Mouse (Mus musculus) frontal cortex, postnatal 10 days (tissue): ENCODE measurements around the gene Ccdc194.

Experiments
- DNase-seq, 2 experiments: peaks; one replicate each; pipeline ENCODE4 v3.0.0; 2022; ENCODE audit warnings: low spot score in 2 of 2, mixed read lengths in 1 of 2

Ccdc194 gene

GRCm38 (mm10) chr8:71525226-71526050 is at the start of gene Ccdc194:
Gene Ccdc194, minus strand, starts transcription at chr8:71525711.
- DNase-seq = no peak

GRCm38 (mm10) chr8:71575020-71575419 is 49.5 kb upstream of the Ccdc194 start:
- no peak for DNase-seq

DNA sequence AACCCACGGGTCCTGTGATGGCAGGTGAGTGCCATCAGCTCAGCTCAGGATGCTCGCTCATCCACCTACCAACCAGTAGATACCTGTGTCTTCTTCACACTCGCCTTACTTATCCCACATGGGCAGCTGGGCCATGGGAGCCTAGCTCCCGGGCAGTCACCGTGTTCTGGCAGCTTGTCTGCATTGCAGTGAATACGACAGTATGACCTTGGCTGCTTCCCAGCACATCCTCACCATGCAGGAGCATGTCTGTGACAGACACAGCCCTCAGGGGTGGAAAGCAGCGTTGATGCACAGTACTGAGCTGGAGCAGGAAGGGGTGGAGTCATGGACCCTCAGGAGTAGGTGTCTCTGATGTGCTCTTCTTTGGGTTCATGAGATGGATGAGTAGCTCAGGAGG is 48.9 kb upstream of the Ccdc194 start:
- no peak for DNase-seq

GRCm38 (mm10) chr8:71572847-71573633 is 47.5 kb upstream of the Ccdc194 start:
- peak; percentile 83 to 89 for DNase-seq

GRCm38 (mm10) chr8:71572077-71572476 is 46.6 kb upstream of the Ccdc194 start:
- no peak for DNase-seq

GRCm38 (mm10) chr8:71570291-71570954 is 44.9 kb upstream of the Ccdc194 start:
- DNase-seq = peak; percentile 93 to 96

- peak; percentile 87 to 88 for DNase-seq
Measured at GRCm38 (mm10) chr8:71569366-71570290, 44.1 kb upstream of the Ccdc194 start.

DNA sequence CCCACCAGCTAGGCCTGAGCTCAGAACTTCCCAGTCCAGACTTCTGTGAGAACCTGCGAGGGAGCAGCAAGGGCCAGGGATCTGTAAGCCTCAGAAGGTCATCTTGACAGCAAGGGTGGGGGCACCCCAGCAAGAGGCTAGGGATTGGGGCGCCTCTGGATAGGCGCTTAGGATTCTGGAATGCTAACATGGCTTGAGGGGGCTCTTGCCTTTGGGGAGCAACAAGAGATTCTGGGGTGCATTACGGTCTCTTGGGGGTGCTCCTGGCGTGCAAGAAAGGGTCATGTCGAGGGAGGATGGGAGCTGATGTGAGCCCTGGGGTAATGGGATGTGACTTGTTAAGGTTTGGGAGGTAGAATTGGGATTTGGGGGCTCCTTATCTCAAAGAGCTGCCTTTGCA is 43.4 kb upstream of the Ccdc194 start:
- no peak for DNase-seq

GRCm38 (mm10) chr8:71568387-71568937 is 43.0 kb upstream of the Ccdc194 start, which contains the start of gene Slc27a1:
Gene Slc27a1, plus strand, starts transcription at chr8:71568882.
- DNase-seq = peak in 1 of 2 experiments; percentile 70

- no peak for DNase-seq
Measured at GRCm38 (mm10) chr8:71567587-71567986, 42.1 kb upstream of the Ccdc194 start.

GRCm38 (mm10) chr8:71566501-71566900 is 41.0 kb upstream of the Ccdc194 start, which contains the start of gene Nxnl1:
Gene Nxnl1, minus strand, starts transcription at chr8:71566601.
- no peak for DNase-seq

DNA sequence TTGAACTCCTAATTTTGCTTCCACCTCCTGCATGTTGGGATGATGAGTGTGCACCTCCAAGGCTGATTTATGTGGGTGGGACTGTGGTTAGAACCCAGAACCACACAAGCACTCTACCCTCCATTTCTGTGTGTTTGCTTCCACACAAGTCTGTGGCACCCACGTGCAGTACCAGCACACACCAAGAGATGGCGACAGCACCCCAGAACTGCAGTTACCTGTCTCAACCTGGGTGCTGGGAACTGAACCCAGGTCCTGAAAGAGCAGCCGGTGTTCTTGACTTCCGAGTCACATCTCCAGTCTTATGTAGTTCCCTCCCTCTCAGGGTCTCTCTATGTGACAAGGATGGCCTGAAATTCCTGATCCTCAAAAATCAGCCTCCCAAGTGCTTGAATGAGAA is 38.5 kb upstream of the Ccdc194 start:
- no peak for DNase-seq

DNA sequence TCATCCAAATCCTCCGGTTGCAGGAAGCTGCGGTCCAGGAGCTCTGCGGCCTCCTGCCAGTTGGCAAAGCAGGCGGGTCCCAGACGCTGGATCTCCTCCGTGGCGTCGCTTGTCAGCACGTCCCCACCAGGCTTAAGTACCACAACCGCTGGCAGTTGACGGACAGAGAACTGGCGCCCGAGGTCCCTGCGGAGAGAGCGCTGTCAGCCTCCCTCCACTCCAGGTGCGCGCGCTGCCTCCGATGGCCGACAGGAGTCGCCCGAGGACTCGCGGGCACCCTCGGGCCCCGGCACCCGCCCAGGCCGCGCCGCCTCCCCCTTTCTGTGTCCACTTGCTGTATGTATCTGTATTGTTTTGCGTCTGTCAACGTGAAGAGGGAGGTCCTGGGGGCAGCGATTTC is 37.2 kb upstream of the Ccdc194 start:
- DNase-seq = peak in 1 of 2 experiments; percentile 60

- DNase-seq = no peak
Measured at GRCm38 (mm10) chr8:71561401-71561800, 35.9 kb upstream of the Ccdc194 start.

DNA sequence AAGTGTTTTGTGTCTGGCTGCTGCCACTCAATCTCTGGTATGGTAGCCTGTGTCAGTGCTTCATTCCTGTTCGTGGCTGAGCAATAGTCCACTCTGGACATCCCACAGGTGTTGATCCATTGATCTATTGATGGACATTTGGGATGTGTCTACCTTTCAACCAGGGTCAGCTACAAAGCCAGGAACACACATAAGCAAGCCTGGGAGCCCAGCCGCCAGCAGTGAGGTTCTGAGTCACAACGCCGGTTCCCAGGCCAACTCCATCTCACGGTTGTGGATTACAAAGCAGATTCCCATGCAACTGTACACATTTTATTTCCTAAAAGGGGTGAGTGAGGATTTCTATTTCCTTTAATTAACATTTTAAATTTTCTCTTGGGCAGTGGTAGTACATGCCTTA is 35.3 kb upstream of the Ccdc194 start:
- DNase-seq = no peak

- no peak for DNase-seq
Measured at GRCm38 (mm10) chr8:71560071-71560470, 34.6 kb upstream of the Ccdc194 start.

GRCm38 (mm10) chr8:71558958-71559690 is 33.6 kb upstream of the Ccdc194 start:
- no peak for DNase-seq

DNA sequence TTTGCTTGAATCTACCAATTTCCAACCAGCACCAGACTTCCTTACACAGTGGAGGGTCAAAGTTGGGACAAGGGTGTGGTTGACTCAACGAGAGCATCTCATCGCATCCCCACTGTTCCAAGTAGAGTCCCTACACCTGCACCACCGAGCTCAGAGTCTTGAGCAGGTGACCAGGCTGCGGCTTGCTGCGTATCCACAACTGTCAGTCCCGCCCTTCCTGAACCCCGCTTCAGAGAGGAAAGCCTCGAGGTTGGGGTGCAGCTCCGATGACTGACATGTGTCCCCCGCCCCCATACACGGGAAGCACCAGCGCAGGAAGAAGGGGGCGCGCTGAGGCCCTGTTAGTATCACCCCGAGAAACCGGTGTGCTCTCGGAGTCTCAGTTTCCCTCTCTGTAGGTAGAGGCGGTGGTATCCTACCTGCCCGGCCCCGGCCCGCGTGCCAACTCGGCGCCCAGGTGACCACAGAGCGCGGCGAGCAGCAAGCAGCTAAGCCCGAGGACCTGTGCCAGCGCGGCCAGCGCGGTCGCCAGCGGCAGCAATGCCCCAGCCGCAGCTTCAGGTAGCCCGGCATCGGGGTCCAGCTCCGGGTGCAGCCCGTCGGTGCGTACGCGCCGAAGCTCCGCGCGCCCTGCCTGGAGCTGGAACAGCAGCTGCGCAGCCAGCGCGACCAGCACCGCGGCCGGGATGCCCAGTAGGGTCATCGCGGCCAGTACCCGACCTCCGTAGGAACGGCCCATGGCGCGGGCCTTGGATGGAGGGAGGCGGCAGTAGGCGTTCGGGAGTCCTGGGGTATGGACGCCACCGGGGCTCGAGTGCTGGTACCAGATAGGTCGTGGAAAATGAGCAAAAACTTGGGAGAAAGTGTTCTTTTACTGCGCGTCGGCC is 32.8 kb upstream of the Ccdc194 start, which contains the start of gene Tmem221:
Gene Tmem221 (minus strand): TSS at position 801 of the 887 bp plus-strand sequence.
- no peak for DNase-seq

- DNase-seq = no peak
Measured at GRCm38 (mm10) chr8:71554644-71555043, 29.1 kb upstream of the Ccdc194 start.
